Mouse (Mus musculus) CD4-positive, CD25-positive, alpha-beta regulatory T cell, adult 2 months (primary cell): ENCODE results near the gene Tlx2.
A peak's percentile ranks its signal among the peaks of the same experiment; 100 is the strongest.

Experiments
- DNase-seq: peaks from one replicate; pipeline ENCODE4 v3.0.0-alpha.2; 2012; ENCODE audit warnings: low read depth, low spot score

The Tlx2 gene

DNA sequence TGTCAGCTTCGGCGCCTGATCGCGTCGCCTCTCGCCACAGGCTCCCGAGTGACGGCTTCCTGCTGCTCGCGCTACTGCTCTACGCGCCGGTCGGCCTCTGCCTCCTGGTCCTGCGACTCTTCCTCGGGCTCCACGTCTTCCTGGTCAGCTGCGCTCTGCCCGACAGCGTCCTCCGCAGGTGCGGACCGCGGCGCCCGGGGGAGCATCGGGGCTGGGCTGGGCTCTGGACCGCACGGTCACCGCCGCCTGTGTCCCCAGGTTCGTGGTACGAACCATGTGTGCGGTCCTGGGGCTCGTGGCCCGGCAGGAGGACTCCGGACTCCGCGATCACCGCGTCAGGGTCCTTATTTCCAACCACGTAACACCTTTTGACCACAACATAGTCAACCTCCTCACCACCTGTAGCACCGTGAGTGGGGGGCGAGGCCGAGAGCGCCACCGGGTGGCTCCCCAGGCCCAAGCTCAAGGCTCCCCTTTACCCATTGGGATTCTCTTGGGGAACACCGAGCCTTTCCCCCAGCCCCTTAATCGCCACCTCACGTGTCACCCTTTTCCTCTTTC is 15.1 kb downstream of the Tlx2 start, which contains the start of gene Htra2:
Gene Htra2 (minus strand): TSS at position 403 of the 561 bp plus-strand sequence.
- peak; percentile 58 for DNase-seq

DNA sequence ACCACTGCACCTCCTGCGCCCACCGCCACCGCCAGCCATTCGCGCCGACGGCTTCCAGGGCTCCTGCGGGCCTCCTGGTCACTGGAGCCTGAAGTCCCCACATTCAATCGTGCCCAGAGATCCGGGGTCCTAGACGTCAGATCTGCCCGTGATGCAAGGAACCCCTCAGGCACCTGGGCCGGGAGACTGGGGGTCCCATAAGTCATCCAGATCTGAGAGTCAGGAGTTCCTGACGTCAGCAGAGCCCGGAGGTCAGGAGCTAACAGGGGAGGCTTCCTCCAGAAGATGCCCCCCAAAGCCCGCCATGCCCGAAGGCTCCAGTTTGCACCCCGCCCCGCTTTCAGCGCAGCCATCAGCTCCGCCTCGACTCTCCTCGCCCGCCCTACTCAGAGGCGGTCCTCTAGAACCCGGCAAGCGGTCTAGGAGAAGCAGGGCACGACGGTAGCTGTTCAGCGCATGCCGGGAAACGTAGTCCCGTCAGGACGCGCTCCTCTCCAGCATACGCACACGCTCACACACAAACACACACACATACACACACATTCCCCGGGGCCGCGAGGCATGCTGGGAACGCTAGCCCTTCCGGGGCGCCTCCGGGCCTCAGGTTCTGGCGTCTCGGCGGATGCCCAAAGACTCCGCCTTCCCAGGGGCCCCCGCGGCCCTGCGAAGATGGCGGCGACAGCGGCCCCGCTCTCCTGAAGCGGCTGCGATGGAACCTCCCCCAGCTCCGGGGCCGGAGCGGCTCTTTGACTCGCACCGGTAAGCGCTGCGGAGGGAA is 15.8 kb downstream of the Tlx2 start, which contains the start of gene Aup1:
Gene Aup1 (plus strand): TSS at position 448 of the 778 bp plus-strand sequence.
- peak; percentile 99 for DNase-seq

DNA sequence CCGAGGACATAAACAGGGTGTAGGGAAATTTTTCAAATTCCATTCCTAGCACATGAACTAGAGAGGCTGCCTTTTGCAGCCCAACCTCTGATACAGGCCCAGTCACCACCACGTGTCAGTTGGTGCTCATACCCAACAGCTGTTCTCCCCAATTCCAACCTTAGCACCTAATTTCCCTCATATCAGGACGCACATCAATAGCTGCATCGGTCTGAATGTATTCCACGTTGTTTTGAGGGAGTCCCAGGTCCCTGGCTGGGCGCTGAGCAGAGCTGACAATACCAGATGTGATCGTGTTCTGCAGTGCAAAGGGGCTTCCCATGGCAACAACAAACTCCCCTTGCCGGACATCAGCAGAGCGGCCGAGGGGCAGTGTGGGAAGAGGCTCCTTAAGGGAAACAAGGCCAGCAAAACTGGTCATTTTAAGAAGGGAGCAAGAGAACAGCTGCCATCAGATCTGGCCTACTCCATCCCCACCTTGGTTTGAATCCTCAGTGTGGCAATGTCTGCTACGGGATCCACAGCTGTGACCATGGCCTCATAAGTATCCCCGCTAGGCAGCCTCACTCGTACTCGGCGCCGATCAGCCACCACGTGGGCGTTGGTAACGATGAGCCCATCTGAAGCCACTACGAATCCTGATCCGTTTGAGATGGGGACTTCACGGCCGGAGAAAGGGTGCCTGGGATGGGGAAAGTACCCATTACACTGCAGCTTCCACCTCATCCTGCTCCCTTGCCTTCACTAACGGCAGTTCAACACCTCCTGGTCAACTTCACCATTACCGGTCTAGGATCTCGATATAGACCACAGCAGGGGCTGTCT is 16.7 kb downstream of the Tlx2 start:
- DNase-seq: peak; percentile 71

- DNase-seq: no peak
Observed at GRCm38 (mm10) chr6:83049367-83049766, 20.7 kb downstream of the Tlx2 start.

GRCm38 (mm10) chr6:83044742-83045141 is 25.4 kb downstream of the Tlx2 start:
- DNase-seq: no peak

DNA sequence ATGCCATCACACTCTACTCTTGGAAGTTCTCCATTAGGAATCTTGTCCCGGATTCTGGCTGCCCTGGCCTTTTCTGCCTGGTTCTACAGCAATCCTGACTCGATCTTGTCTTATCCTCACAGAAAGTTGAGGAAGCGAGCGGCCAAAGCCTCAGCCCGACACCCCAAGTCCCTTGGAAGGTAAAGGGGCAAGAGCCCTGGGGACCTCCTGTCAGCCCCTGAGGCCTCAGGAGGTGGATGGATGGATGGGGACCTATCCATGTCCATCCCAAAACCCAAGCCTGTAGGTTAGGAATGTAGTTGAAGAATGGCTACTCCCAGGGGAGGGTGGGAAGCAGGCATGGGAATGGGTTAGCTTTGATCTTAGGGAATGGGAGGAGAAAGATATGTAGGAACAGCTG is 26.1 kb downstream of the Tlx2 start:
- no peak for DNase-seq

DNA sequence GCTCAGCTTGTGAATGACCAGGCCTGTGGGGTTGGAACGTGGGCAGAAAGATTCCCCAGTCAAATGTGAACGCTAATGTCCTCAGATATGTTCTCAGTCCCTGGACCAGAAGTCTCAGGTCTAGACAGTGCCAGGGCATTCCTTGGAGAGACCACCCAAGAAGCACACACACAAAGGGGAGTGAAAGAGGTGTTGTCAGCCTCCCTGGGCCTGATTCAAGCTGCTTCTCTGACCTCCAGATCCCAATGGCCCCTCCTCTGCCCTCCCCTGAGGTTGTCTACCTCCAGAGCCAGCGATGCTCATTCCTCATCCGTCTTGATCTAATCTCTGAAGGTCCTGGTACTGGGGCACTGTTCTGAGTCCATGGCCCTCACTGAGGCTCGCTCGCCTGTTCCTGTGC is 26.5 kb downstream of the Tlx2 start:
- no peak for DNase-seq

GRCm38 (mm10) chr6:83040601-83041000 is 29.5 kb downstream of the Tlx2 start:
- no peak for DNase-seq

- DNase-seq: peak; percentile 93
Observed at GRCm38 (mm10) chr6:83038496-83039012, 31.5 kb downstream of the Tlx2 start.

- DNase-seq: no peak
Observed at GRCm38 (mm10) chr6:83037188-83037587, 32.9 kb downstream of the Tlx2 start.

DNA sequence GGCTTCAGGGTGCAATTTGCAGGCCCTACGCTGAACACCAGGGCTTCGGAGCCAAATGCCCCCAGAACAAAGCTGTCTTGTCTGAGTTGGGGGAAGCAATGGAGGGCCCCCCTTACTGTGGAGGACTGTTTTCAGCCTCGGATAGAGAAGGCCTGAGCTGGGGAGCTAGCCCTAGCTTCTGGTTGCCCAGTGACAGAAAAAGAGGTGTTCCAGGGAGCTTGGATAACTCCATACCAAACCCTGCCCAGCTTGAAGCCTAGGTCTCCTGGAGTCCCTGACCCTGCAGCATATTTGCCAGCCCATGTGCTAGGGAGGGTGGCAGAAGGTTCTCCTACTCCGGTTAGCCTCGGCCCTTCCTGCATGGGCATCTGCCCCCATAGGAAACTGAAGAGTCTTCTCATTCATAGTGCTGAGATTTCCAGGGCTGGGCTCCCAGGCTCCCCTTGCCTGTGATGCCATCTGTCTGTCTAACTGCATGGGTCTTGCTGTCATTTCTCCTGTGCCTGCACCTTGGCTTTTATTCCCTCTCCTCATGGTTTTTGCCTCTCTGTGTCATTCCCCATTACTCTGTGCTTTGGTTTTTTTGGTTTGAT is 35.5 kb downstream of the Tlx2 start:
- DNase-seq: no peak

- peak; percentile 84 for DNase-seq
Observed at GRCm38 (mm10) chr6:83033249-83034185, 36.6 kb downstream of the Tlx2 start, which contains the start of the genes Dok1 and Loxl3. Gene Dok1 (minus strand): TSS chr6:83033471. Gene Loxl3 (plus strand): TSS chr6:83034173.

GRCm38 (mm10) chr6:83032769-83033191 is 37.3 kb downstream of the Tlx2 start:
- peak; percentile 63 for DNase-seq

DNA sequence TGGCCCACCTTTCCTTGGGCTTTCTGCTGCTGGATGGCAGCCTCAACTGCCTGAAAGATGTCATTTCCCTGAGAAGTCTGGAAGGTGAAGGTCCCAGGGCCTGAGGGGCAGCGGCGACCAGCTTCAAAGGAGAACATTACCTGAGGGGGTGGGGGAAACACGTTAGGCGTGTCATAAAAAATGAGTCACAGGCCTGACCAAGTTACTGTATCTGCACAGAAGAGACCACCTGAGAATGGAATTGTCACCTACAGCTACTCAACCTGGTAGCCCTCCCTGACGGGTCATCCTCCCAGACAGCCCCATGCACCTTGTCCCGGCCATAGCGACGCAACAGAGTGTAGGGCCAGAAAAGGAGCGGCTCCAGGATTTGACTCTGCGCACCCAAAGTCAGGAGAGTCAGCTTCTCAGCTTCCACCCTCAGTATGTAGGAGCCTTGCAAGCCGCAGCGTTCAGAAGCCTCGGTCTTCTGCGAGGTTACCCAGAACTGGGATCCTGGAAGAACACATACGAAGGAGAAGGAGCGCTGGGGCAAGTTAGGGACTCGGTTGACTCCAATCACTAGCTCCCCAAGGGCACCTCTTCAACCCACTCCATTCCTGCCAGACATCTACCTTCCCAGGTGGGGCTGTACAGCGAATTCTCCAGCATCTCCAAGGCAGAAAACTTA is 38.0 kb downstream of the Tlx2 start:
- no peak for DNase-seq

DNA sequence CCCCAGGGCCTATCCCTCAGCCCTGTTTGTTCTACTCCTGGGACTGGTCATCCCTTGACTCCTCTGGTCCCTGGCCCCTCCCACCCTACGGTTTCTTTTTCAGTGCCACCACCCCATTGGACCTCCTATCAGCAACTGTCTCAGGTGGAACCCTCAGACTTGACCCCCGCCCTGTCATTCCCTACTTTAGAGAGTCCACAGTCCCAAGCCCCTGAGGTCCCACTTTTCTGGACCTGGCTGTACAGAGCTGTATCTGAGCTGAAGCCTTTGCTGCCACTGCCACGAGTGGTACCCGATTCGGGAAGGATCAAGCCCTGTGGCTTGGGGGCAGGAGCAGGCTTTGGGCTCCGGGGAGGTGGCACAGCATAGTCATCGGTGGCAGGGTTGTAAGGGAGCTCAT is 39.0 kb downstream of the Tlx2 start:
- no peak for DNase-seq

DNA sequence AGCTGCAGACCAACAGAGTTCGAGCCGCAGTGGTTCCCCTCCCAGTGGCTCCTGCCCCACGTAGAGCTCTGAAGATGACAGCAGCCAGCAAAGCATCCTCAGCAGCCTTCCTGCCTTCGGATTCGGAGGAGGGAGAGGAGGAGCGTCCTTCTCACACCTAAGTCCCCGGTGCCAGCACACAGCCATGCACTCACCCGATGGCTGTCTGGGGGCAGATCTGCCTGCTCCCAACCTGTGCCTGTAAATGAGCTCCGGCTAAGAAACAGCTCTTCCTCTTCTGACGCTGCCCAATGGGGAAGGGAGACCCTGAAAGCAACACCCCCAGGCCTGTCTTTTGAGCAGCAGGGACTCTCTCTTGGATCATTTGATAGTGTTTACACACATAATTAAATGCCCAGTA is 40.3 kb downstream of the Tlx2 start:
- no peak for DNase-seq

GRCm38 (mm10) chr6:83027706-83028105 is 42.4 kb downstream of the Tlx2 start:
- DNase-seq: no peak

DNA sequence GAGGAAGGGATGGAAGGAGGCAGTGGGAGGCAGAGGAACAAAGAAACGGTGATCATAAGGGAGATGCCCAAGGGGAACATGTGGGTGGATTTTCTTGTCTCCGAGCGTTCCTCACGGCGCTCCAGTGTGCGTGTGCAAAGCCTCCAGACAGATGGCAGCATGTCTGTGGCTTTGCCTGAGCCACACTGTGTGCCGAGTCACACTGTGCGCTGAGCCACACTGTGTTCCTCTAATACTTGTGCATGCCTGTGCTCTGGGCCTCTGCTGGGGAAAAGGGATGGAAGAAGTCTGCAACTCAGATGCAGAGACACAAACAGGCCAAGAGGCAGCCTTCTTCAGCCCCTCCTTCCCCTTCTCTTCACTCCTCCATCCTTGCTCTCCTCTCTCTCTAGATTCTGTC is 42.8 kb downstream of the Tlx2 start:
- no peak for DNase-seq

DNA sequence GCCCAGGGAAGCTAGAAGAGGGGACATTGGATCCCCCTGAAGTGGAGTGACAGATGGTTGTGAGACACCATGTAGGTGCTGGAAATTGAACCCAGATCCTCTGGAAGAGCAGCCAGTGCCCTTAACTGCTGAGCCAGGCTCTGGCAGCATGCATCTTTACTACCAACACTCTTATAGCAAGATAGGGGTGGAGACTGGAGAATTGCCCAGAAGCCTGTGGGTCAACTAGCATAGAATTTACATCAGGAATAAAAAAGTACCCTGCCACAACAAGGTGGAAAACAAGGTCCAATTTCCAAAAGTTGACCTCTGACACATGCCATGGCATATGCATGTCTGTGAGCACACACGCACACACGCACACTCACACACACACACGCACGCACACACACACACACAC is 44.9 kb downstream of the Tlx2 start:
- DNase-seq: no peak

- no peak for DNase-seq
Observed at GRCm38 (mm10) chr6:83024421-83024820, 45.7 kb downstream of the Tlx2 start.
